34 mouse cellular contexts compared by ENCODE assay signal in genomic region chr8:105812511-105812910, GRCm38 (mm10). TPM values are rescaled to one million over a fixed set of nuclear protein-coding genes. Genes with fewer than 3 reads are reported as not detected.
A peak's percentile ranks its signal among the peaks of the same experiment; 100 is the strongest.
DNase-seq lines count a peak whose midpoint lies in the region; ATAC-seq lines count a peak whose summit lies in the region.
"Had no signal": no experiment of that assay in that cellular context is flagged by ENCODE, and none has a peak within 500 bp of the region (broad histone marks: within the 10 kb centered on the region; RNA-seq: fewer than 3 reads in every experiment).

No protein-coding gene starts in this region.

- DNase-seq in kidney, postnatal 25 days, result peak; percentile 36 to 72
- DNase-seq in liver, embryonic 13.5 days, result no peak
- DNase-seq in skeletal muscle tissue, adult 2 months (ENCODE audit: low read depth, low spot score), result peak; percentile 70
- no peak for DNase-seq in adrenal gland, postnatal 10 days
- DNase-seq: adrenal gland, postnatal 25 days; cerebellum, adult 11-12 months; cerebellum, adult 9-11 months; embryo, embryonic 11 days; forebrain, postnatal 0 days; gastrocnemius, postnatal 25 days; heart, adult 11 months; heart, postnatal 4 days; layer of hippocampus, adult 9-11 months; lung, postnatal 36 days; right cerebral cortex, adult 18-20 months had no signal

- H3K36me3 ChIP-seq in heart, embryonic 13.5 days, result peaks cover 18% of the 10 kb centered on the region
- no peaks in the 10 kb centered on the region for H3K36me3 ChIP-seq in heart, embryonic 11.5 days (ENCODE audit: control insufficient read depth, insufficient read depth, low read length)
- H3K36me3 ChIP-seq in kidney, embryonic 15.5 days, result peaks cover 9% of the 10 kb centered on the region
- H3K36me3 ChIP-seq in liver, embryonic 13.5 days, result peaks cover 86% of the 10 kb centered on the region

- H3K9ac ChIP-seq in heart, embryonic 13.5 days, result no peak overlapping the region
- no peak overlapping the region for H3K9ac ChIP-seq in heart, embryonic 11.5 days (ENCODE audit: low read depth, low read length)
- no peak overlapping the region for H3K9ac ChIP-seq in kidney, embryonic 15.5 days
- H3K9ac ChIP-seq in liver, embryonic 13.5 days, result peak overlapping the region; percentile 63
- H3K9ac ChIP-seq: embryonic facial prominence, embryonic 12.5 days; forebrain, postnatal 0 days; hindbrain, embryonic 13.5 days; limb, embryonic 15.5 days; neural tube, embryonic 12.5 days; stomach, embryonic 15.5 days had no signal

- H3K27ac ChIP-seq in heart, embryonic 13.5 days (replicated peaks), result no peak overlapping the region
- H3K27ac ChIP-seq in heart, embryonic 11.5 days (ENCODE audit: low read depth, low read length), result no peak overlapping the region
- no peak overlapping the region for H3K27ac ChIP-seq in kidney, embryonic 15.5 days
- peak overlapping the region; percentile 84 for H3K27ac ChIP-seq in liver, embryonic 13.5 days
- H3K27ac ChIP-seq: embryonic facial prominence, embryonic 12.5 days; heart, embryonic 10.5 days; hindbrain, embryonic 13.5 days; limb, embryonic 10.5 days; limb, embryonic 15.5 days; neural tube, embryonic 12.5 days had no signal

- no peaks in the 10 kb centered on the region for H3K27me3 ChIP-seq in heart, embryonic 13.5 days (replicated peaks)
- H3K27me3 ChIP-seq in heart, embryonic 11.5 days (ENCODE audit: control insufficient read depth, insufficient read depth, low read length), result no peaks in the 10 kb centered on the region
- no peaks in the 10 kb centered on the region for H3K27me3 ChIP-seq in kidney, embryonic 15.5 days
- no peaks in the 10 kb centered on the region for H3K27me3 ChIP-seq in liver, embryonic 13.5 days
- H3K27me3 ChIP-seq: embryonic facial prominence, embryonic 12.5 days; hindbrain, embryonic 13.5 days; limb, embryonic 15.5 days; neural tube, embryonic 12.5 days; Patski; stomach, embryonic 15.5 days had no signal

- no peaks in the 10 kb centered on the region for H3K9me3 ChIP-seq in heart, embryonic 13.5 days
- H3K9me3 ChIP-seq in heart, embryonic 11.5 days (replicated peaks; ENCODE audit: control insufficient read depth, low read length), result no peaks in the 10 kb centered on the region
- H3K9me3 ChIP-seq in kidney, embryonic 15.5 days (replicated peaks), result no peaks in the 10 kb centered on the region
- H3K9me3 ChIP-seq in liver, embryonic 13.5 days (replicated peaks), result no peaks in the 10 kb centered on the region
- H3K9me3 ChIP-seq: embryonic facial prominence, embryonic 12.5 days; heart, embryonic 10.5 days; hindbrain, embryonic 13.5 days; limb, embryonic 10.5 days; limb, embryonic 15.5 days; neural tube, embryonic 12.5 days; stomach, embryonic 15.5 days had no signal

- no peak for ATAC-seq in heart, embryonic 13.5 days (ENCODE audit: extremely low read depth, insufficient number of reproducible peaks, low FRiP score, low TSS enrichment)
- no peak for ATAC-seq in heart, embryonic 11.5 days (replicated peaks; ENCODE audit: insufficient number of reproducible peaks, low FRiP score, low TSS enrichment)
- ATAC-seq in kidney, embryonic 15.5 days (replicated peaks; ENCODE audit: low FRiP score), result no peak
- ATAC-seq in liver, embryonic 13.5 days (ENCODE audit: low read depth), result no peak
- ATAC-seq: forebrain, postnatal 0 days; intestine, embryonic 16.5 days; midbrain, embryonic 16.5 days; Patski had no signal

- H3K4me3 ChIP-seq in heart, embryonic 13.5 days, result no peak overlapping the region
- H3K4me3 ChIP-seq in heart, embryonic 11.5 days (ENCODE audit: low read depth, low read length), result no peak overlapping the region
- H3K4me3 ChIP-seq in kidney, embryonic 15.5 days (replicated peaks), result no peak overlapping the region
- peak overlapping the region; percentile 31 for H3K4me3 ChIP-seq in liver, embryonic 13.5 days (replicated peaks)
- H3K4me3 ChIP-seq: embryonic facial prominence, embryonic 12.5 days; heart, embryonic 10.5 days; hindbrain, embryonic 13.5 days; limb, embryonic 10.5 days; limb, embryonic 15.5 days; myocyte; neural tube, embryonic 12.5 days; stomach, embryonic 15.5 days had no signal

- peak overlapping the region; percentile 13; the same call in 1 of the 2 replicates for H3K4me2 ChIP-seq in heart, embryonic 13.5 days
- H3K4me2 ChIP-seq in heart, embryonic 11.5 days, result no peak overlapping the region
- H3K4me2 ChIP-seq in kidney, embryonic 15.5 days, result no peak overlapping the region
- peak overlapping the region; percentile 56 for H3K4me2 ChIP-seq in liver, embryonic 13.5 days
- H3K4me2 ChIP-seq: embryonic facial prominence, embryonic 12.5 days; hindbrain, embryonic 13.5 days; limb, embryonic 15.5 days; midbrain, embryonic 11.5 days; neural tube, embryonic 12.5 days; stomach, embryonic 15.5 days had no signal

- 78% methylated on average over 5 of the region's 5 CpGs for WGBS in heart, embryonic 13.5 days
- WGBS in heart, embryonic 11.5 days (ENCODE audit: insufficient replicate concordance), result 76% methylated on average over 5 of the region's 5 CpGs
- 85% methylated on average over 5 of the region's 5 CpGs for WGBS in kidney, embryonic 15.5 days
- 80% methylated on average over 5 of the region's 5 CpGs for WGBS in liver, embryonic 13.5 days (ENCODE audit: insufficient replicate concordance)

- peaks cover 38% of the 10 kb centered on the region for H3K4me1 ChIP-seq in heart, embryonic 13.5 days
- peaks cover 13% of the 10 kb centered on the region for H3K4me1 ChIP-seq in heart, embryonic 11.5 days (ENCODE audit: control insufficient read depth, insufficient read depth, low read length)
- peaks cover 11% of the 10 kb centered on the region for H3K4me1 ChIP-seq in kidney, embryonic 15.5 days
- H3K4me1 ChIP-seq in liver, embryonic 13.5 days (replicated peaks), result peaks cover 92% of the 10 kb centered on the region
- H3K4me1 ChIP-seq: embryonic facial prominence, embryonic 12.5 days; limb, embryonic 10.5 days; neural tube, embryonic 12.5 days had no signal

RNA-seq across cellular contexts. Expression of gene Ranbp10, which starts 14.6 kb away (rescaled TPM):
- 9.2 and 9.8 TPM in 2 replicates for polyA plus RNA-seq in heart, embryonic 13.5 days (2015; fragmentation: Nextera tagmentation; extraction: Ambion mirVana)
- polyA plus RNA-seq in heart, embryonic 11.5 days (2014; fragmentation: Nextera tagmentation; extraction: Ambion mirVana), result 11.4 and 14.3 TPM in 2 replicates
- polyA plus RNA-seq in kidney, embryonic 15.5 days (2015; fragmentation: Nextera tagmentation; extraction: Ambion mirVana), result 12.2 and 13.8 TPM in 2 replicates
- 36.1 and 36.2 TPM in 2 replicates for polyA plus RNA-seq in liver, embryonic 13.5 days (2015; fragmentation: Nextera tagmentation; extraction: Ambion mirVana)
- total RNA-seq in adrenal gland, postnatal 10 days (2021), result 10 to 100 TPM; 25.4 to 30.0 TPM

RNA-seq across cellular contexts. Expression of gene Tsnaxip1, which starts 15.0 kb away (rescaled TPM):
- 0.19 TPM in 1 of 2 replicates, not detected in the other for polyA plus RNA-seq in heart, embryonic 13.5 days (2015; fragmentation: Nextera tagmentation; extraction: Ambion mirVana)
- polyA plus RNA-seq in heart, embryonic 11.5 days (2014; fragmentation: Nextera tagmentation; extraction: Ambion mirVana), result 0.07 and 0.13 TPM in 2 replicates
- 0.13 and 0.14 TPM in 2 replicates for polyA plus RNA-seq in kidney, embryonic 15.5 days (2015; fragmentation: Nextera tagmentation; extraction: Ambion mirVana)
- polyA plus RNA-seq in liver, embryonic 13.5 days (2015; fragmentation: Nextera tagmentation; extraction: Ambion mirVana), result 0.06 and 0.08 TPM in 2 replicates
- not detected for total RNA-seq in adrenal gland, postnatal 10 days (2021)
- total RNA-seq: adrenal gland, postnatal 25 days; gastrocnemius, postnatal 25 days; heart, postnatal 4 days; left cerebral cortex, postnatal 10 days; megakaryocyte, adult 5-6 weeks; MEL had no signal
- polyA plus RNA-seq: heart, postnatal 0 days; intestine, embryonic 16.5 days; stomach, embryonic 15.5 days had no signal

RNA-seq across cellular contexts. Expression of gene Cenpt, which starts 40.6 kb away (rescaled TPM):
- 37.1 and 40.5 TPM in 2 replicates for polyA plus RNA-seq in heart, embryonic 13.5 days (2015; fragmentation: Nextera tagmentation; extraction: Ambion mirVana)
- polyA plus RNA-seq in heart, embryonic 11.5 days (2014; fragmentation: Nextera tagmentation; extraction: Ambion mirVana), result 45.7 and 47.9 TPM in 2 replicates
- polyA plus RNA-seq in kidney, embryonic 15.5 days (2015; fragmentation: Nextera tagmentation; extraction: Ambion mirVana), result 42.0 and 47.0 TPM in 2 replicates
- polyA plus RNA-seq in liver, embryonic 13.5 days (2015; fragmentation: Nextera tagmentation; extraction: Ambion mirVana), result 21.5 and 22.3 TPM in 2 replicates
- 10 to 100 TPM in 1 of 2 experiments, 1 to 10 TPM in 1; 7.6 to 10.4 TPM for total RNA-seq in adrenal gland, postnatal 10 days (2021)

RNA-seq across cellular contexts. Expression of gene Thap11, which starts 42.4 kb away (rescaled TPM):
- 44.8 and 47.1 TPM in 2 replicates for polyA plus RNA-seq in heart, embryonic 13.5 days (2015; fragmentation: Nextera tagmentation; extraction: Ambion mirVana)
- 47.2 and 49.8 TPM in 2 replicates for polyA plus RNA-seq in heart, embryonic 11.5 days (2014; fragmentation: Nextera tagmentation; extraction: Ambion mirVana)
- polyA plus RNA-seq in kidney, embryonic 15.5 days (2015; fragmentation: Nextera tagmentation; extraction: Ambion mirVana), result 66.9 and 67.5 TPM in 2 replicates
- 38.2 and 40.7 TPM in 2 replicates for polyA plus RNA-seq in liver, embryonic 13.5 days (2015; fragmentation: Nextera tagmentation; extraction: Ambion mirVana)
- total RNA-seq in adrenal gland, postnatal 10 days (2021), result 10 to 100 TPM; 28.3 to 32.0 TPM

RNA-seq across cellular contexts. Expression of gene Nutf2, which starts 47.9 kb away (rescaled TPM):
- polyA plus RNA-seq in heart, embryonic 13.5 days (2015; fragmentation: Nextera tagmentation; extraction: Ambion mirVana), result 177 and 212 TPM in 2 replicates
- polyA plus RNA-seq in heart, embryonic 11.5 days (2014; fragmentation: Nextera tagmentation; extraction: Ambion mirVana), result 231 and 265 TPM in 2 replicates
- 283 and 294 TPM in 2 replicates for polyA plus RNA-seq in kidney, embryonic 15.5 days (2015; fragmentation: Nextera tagmentation; extraction: Ambion mirVana)
- 152 and 192 TPM in 2 replicates for polyA plus RNA-seq in liver, embryonic 13.5 days (2015; fragmentation: Nextera tagmentation; extraction: Ambion mirVana)
- 10 to 100 TPM; 39.1 to 40.1 TPM for total RNA-seq in adrenal gland, postnatal 10 days (2021)

Comparison
In these comparisons a context has a peak if more than half of its experiments do, and no peak if none do; other contexts are left out.
1. H3K4me2 ChIP-seq: peak in heart, embryonic 13.5 days (single experiment) and liver, embryonic 13.5 days (single experiment); none in heart, embryonic 11.5 days (single experiment) and kidney, embryonic 15.5 days (single experiment).
2. DNase-seq: peak in kidney, postnatal 25 days (2 of 2) and skeletal muscle tissue, adult 2 months (single experiment); none in liver, embryonic 13.5 days (single experiment) and adrenal gland, postnatal 10 days (single experiment).